Mouse (Mus musculus) bone marrow, adult 2 months (tissue): ENCODE results near the gene Zfp663.

Experiments used
- CTCF ChIP-seq: fragments of 200-500 bp; IDR thresholded peaks from 2 replicates; pipeline ENCODE4 v1.5.1; 2011; ENCODE audit warnings: low read length, control low read depth; ENCODE audit not compliant: control insufficient read depth, insufficient read depth
- POLR2A ChIP-seq: fragments of 200-500 bp; IDR thresholded peaks from 2 replicates; pipeline ENCODE4 v1.6.1; 2011; ENCODE audit warnings: low read depth, mild to moderate bottlenecking, control low read depth, low read length, borderline replicate concordance; ENCODE audit not compliant: control insufficient read depth

GRCm38 (mm10) chr2:165346180-165346579 is 22.3 kb downstream of the Zfp663 start:
- TF ChIP-seq POLR2A = no peak
- no peak for TF ChIP-seq CTCF
